Mouse (Mus musculus) heart, embryonic 14.5 days (tissue): Measurements from ENCODE around the gene Thrsp. TPM values are rescaled to one million over a fixed set of nuclear protein-coding genes. Genes with fewer than 3 reads are reported as not detected.
"Not testable (repeated sequence)": the region's sequence is repeated elsewhere in the genome, so short reads cannot be mapped to it uniquely, and the experiment has no call there.

ENCODE experiments used
- ATAC-seq: fragments of 200-750 bp; cut with Nextera tagmentation; 2 replicates; pipeline ENCODE4 v1.8.0; 2017; ENCODE audit warnings: low read depth, moderate TSS enrichment; ENCODE audit not compliant: insufficient number of reproducible peaks, insufficient read depth, low FRiP score
- H3K27ac ChIP-seq, 2 experiments: fragments of 200-500 bp in 1 of 2; fragments of 300-500 bp in 1 of 2; sonication (generic) in 1 of 2; replicated peaks in 1 of 2; 2 replicates each; pipeline ENCODE4 v1.5.1; 2012 to 2014; ENCODE audit warnings: low read depth in 2 of 2, low read length in 2 of 2, control low read depth in 1 of 2, mild to moderate bottlenecking in 1 of 2, mixed read lengths in 1 of 2; ENCODE audit not compliant: control insufficient read depth in 1 of 2, insufficient read depth in 1 of 2
- H3K27me3 ChIP-seq: fragments of 300-500 bp; sonication (generic); 2 replicates; pipeline ENCODE4 v1.6.1; 2014; ENCODE audit warnings: mild to moderate bottlenecking, low read length, control low read depth; ENCODE audit not compliant: control insufficient read depth, insufficient read depth
- H3K36me3 ChIP-seq: fragments of 300-500 bp; sonication (generic); 2 replicates; pipeline ENCODE4 v1.6.1; 2014; ENCODE audit warnings: mild to moderate bottlenecking, control low read depth, low read length, mixed read lengths; ENCODE audit not compliant: control insufficient read depth, insufficient read depth
- H3K4me1 ChIP-seq, 2 experiments: fragments of 200-500 bp in 1 of 2; fragments of 300-500 bp in 1 of 2; sonication (generic) in 1 of 2; 2 replicates each; pipeline ENCODE4 v1.6.1; 2012 to 2014; ENCODE audit warnings: low read length in 2 of 2, control low read depth in 1 of 2, mixed read lengths in 1 of 2; ENCODE audit not compliant: control insufficient read depth in 2 of 2, insufficient read depth in 2 of 2
- H3K4me2 ChIP-seq: fragments of 300-500 bp; sonication (generic); 2 replicates; pipeline ENCODE4 v1.6.1; 2014; ENCODE audit warnings: mild to moderate bottlenecking, low read length
- H3K4me3 ChIP-seq, 2 experiments: fragments of 200-500 bp in 1 of 2; fragments of 300-500 bp in 1 of 2; sonication (generic) in 1 of 2; 2 replicates each; pipeline ENCODE4 v1.5.1; 2012 to 2014; ENCODE audit warnings: low read length in 2 of 2, mild to moderate bottlenecking in 2 of 2, control low read depth in 1 of 2, low read depth in 1 of 2, moderate library complexity in 1 of 2; ENCODE audit not compliant: control insufficient read depth in 1 of 2, insufficient read depth in 1 of 2
- H3K9ac ChIP-seq: fragments of 300-500 bp; sonication (generic); 2 replicates; pipeline ENCODE4 v1.6.1; 2014; ENCODE audit warnings: mild to moderate bottlenecking, low read length
- H3K9me3 ChIP-seq: fragments of 300-500 bp; sonication (generic); 2 replicates; pipeline ENCODE4 v1.6.1; 2016; ENCODE audit warnings: low read length, control low read depth; ENCODE audit not compliant: control insufficient read depth
- WGBS: fragments of 180-500 bp; shearing (Covaris S2); extraction: QIAGEN DNeasy Blood & Tissue Kit; methylation state at CpG from one replicate; pipeline ENCODE4 v1.1.7; 2014; 5-methylcytosine and 5-hydroxymethylcytosine counted together
- polyA plus RNA-seq: library from polyadenylated mRNA; unstranded; fragments of >200 nt; fragmentation: Nextera tagmentation; extraction: Ambion mirVana; gene quantifications from 2 replicates; pipeline ENCODE4 v1.2.1, GENCODE M21; 2014

Thrsp gene
- polyA plus RNA-seq, 1 experiment from 2014 or later: 1.6 TPM

DNA sequence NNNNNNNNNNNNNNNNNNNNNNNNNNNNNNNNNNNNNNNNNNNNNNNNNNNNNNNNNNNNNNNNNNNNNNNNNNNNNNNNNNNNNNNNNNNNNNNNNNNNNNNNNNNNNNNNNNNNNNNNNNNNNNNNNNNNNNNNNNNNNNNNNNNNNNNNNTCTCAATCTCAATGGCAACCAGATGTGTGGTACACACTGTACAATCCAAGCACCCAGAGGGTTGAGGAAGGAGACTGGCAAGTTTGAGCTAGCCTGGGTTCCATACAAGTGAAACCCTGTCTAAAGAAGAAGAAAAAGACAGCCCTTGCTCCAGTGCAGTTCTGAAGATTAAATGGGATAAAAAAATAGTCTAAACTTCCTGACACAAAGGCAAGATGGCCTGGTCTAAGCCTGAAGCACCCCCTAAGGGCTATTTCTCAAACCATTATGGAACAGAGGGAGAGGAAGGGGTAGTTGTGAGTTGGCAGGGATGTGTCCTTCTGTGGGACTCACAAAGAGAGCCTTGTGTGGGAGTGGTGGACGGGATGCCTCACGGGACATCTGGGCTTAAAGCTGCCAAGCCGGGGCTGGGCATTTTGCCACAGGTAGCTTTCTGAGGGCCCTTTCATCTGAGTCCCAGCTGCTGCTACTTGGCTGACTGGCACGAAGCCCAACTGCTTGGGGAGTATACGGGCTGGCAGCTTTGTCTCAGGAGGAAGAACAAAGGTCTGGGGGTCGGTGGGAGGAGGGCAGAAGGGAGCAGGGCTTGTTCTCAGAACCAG, 28.8 kb upstream of the Thrsp start:
- 15% methylated on average over 6 of the region's 6 CpGs for WGBS
- peaks cover 4 to 8% of the 10 kb centered on the region in 2 experiments for H3K4me1 ChIP-seq
- H3K27me3 ChIP-seq: no peaks in the 10 kb centered on the region
- H3K36me3 ChIP-seq: no peaks in the 10 kb centered on the region
- H3K9me3 ChIP-seq: peaks cover 9% of the 10 kb centered on the region
- peak overlapping the region; percentile 48 to 69 for H3K27ac ChIP-seq
- H3K4me2 ChIP-seq: no peak overlapping the region
- peak; percentile 67 for ATAC-seq
- no peak overlapping the region for H3K9ac ChIP-seq
- H3K4me3 ChIP-seq: no peak overlapping the region

DNA sequence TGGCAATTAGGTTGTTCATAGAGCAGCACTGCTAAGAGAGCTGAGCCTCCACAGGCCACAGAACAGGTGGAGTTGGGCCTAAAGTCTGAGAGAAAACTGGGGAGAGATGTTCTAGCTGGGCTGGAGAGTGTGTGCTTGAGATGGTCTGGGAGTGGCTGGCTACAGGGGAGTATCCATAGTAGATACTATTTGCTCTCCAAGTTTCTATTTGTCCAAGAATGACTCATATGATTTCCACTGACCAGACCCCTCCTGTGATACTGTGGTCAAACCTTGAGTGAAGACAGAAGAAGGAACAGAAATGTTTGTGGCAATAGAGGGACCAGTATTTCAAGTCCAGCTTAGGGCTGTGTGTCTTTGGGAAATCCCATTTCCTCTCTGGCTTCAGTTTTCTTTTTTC, 21.5 kb upstream of the Thrsp start:
- no peak for ATAC-seq
- no peak overlapping the region for H3K27ac ChIP-seq
- no peak overlapping the region for H3K9ac ChIP-seq
- no peak overlapping the region for H3K4me3 ChIP-seq
- no peaks in the 10 kb centered on the region for H3K27me3 ChIP-seq
- H3K4me1 ChIP-seq: no peaks in the 10 kb centered on the region
- H3K9me3 ChIP-seq: peaks cover 6% of the 10 kb centered on the region; the same call in 1 of the 2 replicates
- no peak overlapping the region for H3K4me2 ChIP-seq
- no peaks in the 10 kb centered on the region for H3K36me3 ChIP-seq

DNA sequence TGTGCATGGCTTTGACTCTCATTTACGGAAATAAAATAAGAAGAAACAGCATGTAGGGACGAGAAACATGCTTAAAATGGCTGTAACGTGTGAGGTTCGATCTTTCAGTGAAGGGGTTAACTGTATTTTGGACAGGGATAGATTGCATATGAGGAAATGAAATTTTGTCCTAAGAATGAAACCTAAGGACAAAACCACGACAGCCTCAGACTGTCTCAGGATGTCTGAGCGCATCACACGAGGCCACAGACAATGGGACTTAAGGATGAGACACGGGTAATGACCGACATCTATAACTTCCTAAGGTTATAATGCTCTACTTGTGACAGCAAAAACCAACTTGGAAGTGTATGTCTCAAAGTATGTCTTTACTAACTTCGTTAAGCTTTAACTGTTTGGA, 17.0 kb upstream of the Thrsp start:
- Histone ChIP-seq H3K9me3 (no peaks in the 10 kb centered on the region), H3K4me3 (no peak overlapping the region), H3K36me3 (no peaks in the 10 kb centered on the region), H3K27me3 (no peaks in the 10 kb centered on the region), H3K4me1 (peaks cover 4 to 6% of the 10 kb centered on the region in 2 experiments), H3K4me2 (no peak overlapping the region), H3K27ac (no peak overlapping the region), H3K9ac (no peak overlapping the region)
- no peak for ATAC-seq
- 82% methylated on average over 10 of the region's 10 CpGs for WGBS

GRCm38 (mm10) chr7:97433517-97433916, 16.0 kb upstream of the Thrsp start:
- H3K27ac ChIP-seq, H3K4me1 ChIP-seq, H3K4me3 ChIP-seq, H3K36me3 ChIP-seq, H3K9me3 ChIP-seq, H3K27me3 ChIP-seq, H3K4me2 ChIP-seq, ATAC-seq, H3K9ac ChIP-seq: not testable (repeated sequence)
- 48% methylated on average over 3 of the region's 3 CpGs for whole genome bisulfite sequencing

DNA sequence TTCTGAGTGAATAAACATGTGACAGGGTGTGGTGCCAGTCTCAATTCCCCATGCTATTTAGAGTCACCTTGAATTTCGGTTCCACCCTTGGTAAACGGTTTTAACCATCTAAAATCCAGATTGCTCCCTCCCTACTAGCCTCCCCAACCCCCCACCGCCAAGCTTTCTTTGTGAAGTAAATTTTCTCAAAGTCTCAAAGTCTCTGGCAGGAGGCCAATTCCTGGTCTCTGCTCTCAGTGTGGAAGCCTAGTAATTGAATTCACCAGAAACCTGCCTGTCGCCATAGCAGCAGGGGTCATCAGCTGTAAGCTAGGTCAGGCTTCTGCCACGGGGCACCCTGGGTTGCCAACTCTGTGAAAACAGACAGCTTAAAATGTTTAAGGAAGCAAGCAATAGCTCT, 12.2 kb upstream of the Thrsp start:
- Histone ChIP-seq H3K9ac (no peak overlapping the region), H3K4me2 (no peak overlapping the region), H3K27me3 (no peaks in the 10 kb centered on the region), H3K27ac (no peak overlapping the region), H3K4me1 (peaks cover 4 to 9% of the 10 kb centered on the region in 2 experiments), H3K4me3 (no peak overlapping the region), H3K36me3 (no peaks in the 10 kb centered on the region), H3K9me3 (no peaks in the 10 kb centered on the region)
- WGBS: 7% methylated on average over 5 of the region's 5 CpGs
- ATAC-seq: no peak

DNA sequence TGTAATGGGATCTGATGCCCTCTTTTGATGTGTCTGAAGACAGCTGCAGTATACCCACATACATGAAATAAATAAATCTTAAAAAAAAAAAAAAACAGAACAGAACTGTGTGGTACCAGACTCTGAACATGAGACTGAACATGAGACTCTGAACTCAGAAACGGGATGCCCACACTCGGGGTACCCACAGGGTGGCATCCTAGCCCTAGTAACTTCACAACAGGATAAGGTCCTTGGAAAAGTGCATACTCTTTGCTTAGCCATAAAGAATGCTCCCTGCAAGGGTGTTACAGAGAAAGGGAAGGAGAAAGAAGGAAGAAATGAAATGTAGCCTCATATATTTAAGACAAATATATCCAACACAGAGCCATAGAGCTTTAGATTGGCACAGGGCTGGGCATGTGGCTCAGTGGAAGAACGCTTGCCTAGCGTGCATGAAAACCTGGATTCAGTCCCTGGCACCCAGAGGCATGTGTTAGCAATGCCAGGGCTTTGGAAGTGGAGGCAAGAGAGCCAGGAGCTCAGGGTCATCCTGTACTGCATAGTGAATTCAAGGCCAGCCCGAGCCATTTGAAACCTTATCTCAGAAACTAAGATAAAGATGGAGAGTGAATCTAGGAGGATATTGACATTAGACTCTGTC, 10.4 kb upstream of the Thrsp start:
- Histone ChIP-seq H3K9ac (no peak overlapping the region), H3K27ac (no peak overlapping the region), H3K27me3 (no peaks in the 10 kb centered on the region), H3K9me3 (no peaks in the 10 kb centered on the region), H3K4me2 (no peak overlapping the region), H3K36me3 (no peaks in the 10 kb centered on the region), H3K4me1 (peaks cover 4 to 9% of the 10 kb centered on the region in 2 experiments), H3K4me3 (no peak overlapping the region)
- no peak for ATAC-seq
- 70% methylated on average over 5 of the region's 5 CpGs for whole genome bisulfite sequencing

DNA sequence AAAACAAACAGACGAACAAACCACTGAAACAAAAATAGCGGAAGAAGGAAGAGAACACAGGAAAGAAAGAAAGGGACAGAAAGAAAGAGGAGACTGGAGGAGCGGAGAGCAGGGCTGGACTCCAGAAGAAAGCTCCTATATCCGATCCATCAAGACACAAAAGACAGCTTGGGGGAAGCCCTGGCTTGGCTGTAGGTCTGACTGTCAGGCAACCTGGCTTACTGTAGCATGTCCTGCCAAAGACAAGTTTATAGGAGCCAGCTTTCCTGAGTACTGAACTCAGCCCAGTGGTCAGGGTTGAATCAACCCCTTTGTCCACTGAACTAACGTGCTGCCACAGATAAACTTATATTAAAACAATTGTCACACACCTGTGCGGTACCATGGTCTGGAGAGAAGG, 9.8 kb upstream of the Thrsp start:
- WGBS: 84% methylated on average over 6 of the region's 6 CpGs
- H3K4me1 ChIP-seq: peaks cover 4 to 9% of the 10 kb centered on the region in 2 experiments
- H3K9ac ChIP-seq: no peak overlapping the region
- no peak overlapping the region for H3K27ac ChIP-seq
- ATAC-seq: no peak
- H3K9me3 ChIP-seq: no peaks in the 10 kb centered on the region
- H3K27me3 ChIP-seq: no peaks in the 10 kb centered on the region
- no peak overlapping the region for H3K4me3 ChIP-seq
- no peaks in the 10 kb centered on the region for H3K36me3 ChIP-seq
- no peak overlapping the region for H3K4me2 ChIP-seq
